Mouse (Mus musculus): Measurements from ENCODE around the gene Cabp4.
"Not testable (repeated sequence)": the region's sequence is repeated elsewhere in the genome, so short reads cannot be mapped to it uniquely, and the experiment has no call there.

Gene Cabp4

GRCm38 (mm10) chr19:4126759-4127495, 16.9 kb downstream of the Cabp4 start:
- DNase-seq (ENCODE audit: extremely low read depth, insufficient read length, low spot score): peak; percentile 53

GRCm38 (mm10) chr19:4125741-4126696, 17.8 kb downstream of the Cabp4 start, which contains the start of gene Aip:
Aip (minus strand) TSS chr19:4125858.
- DNase-seq (ENCODE audit: extremely low read depth, insufficient read length, low spot score): peak; percentile 99

GRCm38 (mm10) chr19:4125268-4125667, 18.6 kb downstream of the Cabp4 start:
- DNase-seq (ENCODE audit: extremely low read depth, insufficient read length, low spot score): not testable (repeated sequence)

- no peak for DNase-seq (ENCODE audit: extremely low read depth, insufficient read length, low spot score)
These were observed 19.4 kb downstream of the Cabp4 start for GRCm38 (mm10) chr19:4124432-4124831.

GRCm38 (mm10) chr19:4122411-4123370, 21.1 kb downstream of the Cabp4 start:
- DNase-seq (ENCODE audit: extremely low read depth, insufficient read length, low spot score): no peak

- not testable (repeated sequence) for DNase-seq (ENCODE audit: extremely low read depth, insufficient read length, low spot score)
These were observed 21.9 kb downstream of the Cabp4 start for GRCm38 (mm10) chr19:4121896-4122295.

GRCm38 (mm10) chr19:4121097-4121805, 22.6 kb downstream of the Cabp4 start:
- peak; percentile 95 for DNase-seq (ENCODE audit: extremely low read depth, insufficient read length, low spot score)

GRCm38 (mm10) chr19:4120496-4120895, 23.3 kb downstream of the Cabp4 start:
- no peak for DNase-seq (ENCODE audit: extremely low read depth, insufficient read length, low spot score)

- DNase-seq (ENCODE audit: extremely low read depth, insufficient read length, low spot score): no peak
These were observed 23.9 kb downstream of the Cabp4 start for GRCm38 (mm10) chr19:4119716-4120487.

GRCm38 (mm10) chr19:4118350-4118749, 25.5 kb downstream of the Cabp4 start:
- DNase-seq (ENCODE audit: extremely low read depth, insufficient read length, low spot score): no peak

GRCm38 (mm10) chr19:4117006-4117405, 26.8 kb downstream of the Cabp4 start:
- DNase-seq (ENCODE audit: extremely low read depth, insufficient read length, low spot score): no peak

GRCm38 (mm10) chr19:4115816-4116215, 28.0 kb downstream of the Cabp4 start:
- no peak for DNase-seq (ENCODE audit: extremely low read depth, insufficient read length, low spot score)

GRCm38 (mm10) chr19:4115144-4115543, 28.7 kb downstream of the Cabp4 start:
- DNase-seq (ENCODE audit: extremely low read depth, insufficient read length, low spot score): no peak

GRCm38 (mm10) chr19:4114551-4114950, 29.3 kb downstream of the Cabp4 start:
- DNase-seq (ENCODE audit: extremely low read depth, insufficient read length, low spot score): no peak

GRCm38 (mm10) chr19:4113806-4114230, 30.0 kb downstream of the Cabp4 start:
- no peak for DNase-seq (ENCODE audit: extremely low read depth, insufficient read length, low spot score)

- DNase-seq (ENCODE audit: extremely low read depth, insufficient read length, low spot score): peak; percentile 84
These were observed 30.5 kb downstream of the Cabp4 start for GRCm38 (mm10) chr19:4113186-4113805.

GRCm38 (mm10) chr19:4112063-4112960, 31.5 kb downstream of the Cabp4 start:
- no peak for DNase-seq (ENCODE audit: extremely low read depth, insufficient read length, low spot score)

All from 3134 (cell line).